Mouse (Mus musculus) v-Abl transformed pro-B cells (cell line): ENCODE data around the gene Vmn2r58.
"Not testable (repeated sequence)": the region's sequence is repeated elsewhere in the genome, so short reads cannot be mapped to it uniquely, and the experiment has no call there.

Experiments used
- in situ Hi-C, 2 experiments: fragments of 400-800 bp; cut with MboI; formaldehyde crosslinking; loops; one replicate each; pipeline ENCODE4 v1.15.1; 2025; ENCODE audit not compliant: unreplicated experiment in 2 of 2

Vmn2r58 gene

DNA sequence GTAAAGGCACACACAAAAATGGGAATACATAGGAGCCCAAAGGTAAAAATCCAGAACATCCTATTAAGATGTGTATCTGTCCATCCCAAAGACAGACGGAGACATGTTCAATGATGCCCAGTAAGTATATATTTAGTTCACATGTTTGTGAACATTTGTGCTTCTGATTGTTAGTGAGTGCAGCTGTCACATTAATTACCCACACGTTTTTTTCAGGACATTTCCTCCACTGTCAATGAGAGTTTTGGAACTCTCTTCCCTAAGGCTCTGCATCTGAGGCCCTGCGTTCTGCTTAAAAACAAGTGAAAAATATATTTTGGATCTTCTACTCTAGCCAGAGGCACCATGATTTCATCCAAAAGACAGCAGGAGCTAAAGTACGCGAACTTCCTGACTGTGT lies at the start of gene Vmn2r58:
TSS of gene Vmn2r58 (minus strand) at position 101 of the 400 bp plus-strand sequence.
- in situ Hi-C loops = not testable (repeated sequence)
